Mouse (Mus musculus) limb, embryonic 11.5 days (tissue): ENCODE measurements around the gene Kri1. TPM values are rescaled to one million over a fixed set of nuclear protein-coding genes. Genes with fewer than 3 reads are reported as not detected.

ENCODE experiments used
- ATAC-seq: fragments of 200-750 bp; cut with Nextera tagmentation; 2 replicates; pipeline ENCODE4 v1.8.0; 2017; ENCODE audit warnings: low read depth; ENCODE audit not compliant: insufficient number of reproducible peaks, low FRiP score, low TSS enrichment
- DNase-seq: peaks from one replicate; pipeline ENCODE4 v3.0.0-alpha.2; 2015; ENCODE audit warnings: low spot score
- H3K27ac ChIP-seq: fragments of 300-500 bp; sonication (generic); replicated peaks from 2 replicates; pipeline ENCODE4 v1.5.1; 2014; ENCODE audit warnings: low read depth, mild to moderate bottlenecking, low read length
- H3K27me3 ChIP-seq: fragments of 300-500 bp; sonication (generic); 2 replicates; pipeline ENCODE4 v1.6.1; 2014; ENCODE audit warnings: mild to moderate bottlenecking, low read length, mixed read lengths; ENCODE audit not compliant: control insufficient read depth, insufficient read depth
- H3K36me3 ChIP-seq: fragments of 300-500 bp; sonication (generic); 2 replicates; pipeline ENCODE4 v1.6.1; 2014; ENCODE audit warnings: mild to moderate bottlenecking, low read length, moderate library complexity, mixed read lengths; ENCODE audit not compliant: control insufficient read depth, insufficient read depth
- H3K4me1 ChIP-seq: fragments of 300-500 bp; sonication (generic); 2 replicates; pipeline ENCODE4 v1.6.1; 2014; ENCODE audit warnings: low read length, mixed read lengths; ENCODE audit not compliant: control insufficient read depth, insufficient read depth
- H3K4me2 ChIP-seq: fragments of 300-500 bp; sonication (generic); 2 replicates; pipeline ENCODE4 v1.6.1; 2014; ENCODE audit warnings: low read depth, mild to moderate bottlenecking, moderate library complexity; ENCODE audit not compliant: severe bottlenecking
- H3K4me3 ChIP-seq: fragments of 300-500 bp; sonication (generic); 2 replicates; pipeline ENCODE4 v1.5.1; 2014; ENCODE audit warnings: low read depth, low read length
- H3K9ac ChIP-seq: fragments of 300-500 bp; sonication (generic); 2 replicates; pipeline ENCODE4 v1.6.1; 2014; ENCODE audit warnings: mild to moderate bottlenecking, low read length
- H3K9me3 ChIP-seq: fragments of 300-500 bp; sonication (generic); 2 replicates; pipeline ENCODE4 v1.6.1; 2016; ENCODE audit warnings: low read length; ENCODE audit not compliant: control insufficient read depth
- WGBS: fragments of 180-500 bp; shearing (Covaris S2); extraction: QIAGEN DNeasy Blood & Tissue Kit; methylation state at CpG from one replicate; pipeline ENCODE4 v1.1.7; 2014; 5-methylcytosine and 5-hydroxymethylcytosine counted together
- polyA plus RNA-seq: library from polyadenylated mRNA; unstranded; fragments of >200 nt; fragmentation: Nextera tagmentation; extraction: Ambion mirVana; gene quantifications from 2 replicates; pipeline ENCODE4 v1.2.1, GENCODE M21; 2014

Kri1 gene
- polyA plus RNA-seq, 1 experiment from 2014 or later = 14.1 TPM

GRCm38 (mm10) chr9:21251116-21251735 lies 36.5 kb downstream of the Kri1 start:
- H3K27me3 ChIP-seq = peaks cover 45% of the 10 kb centered on the region
- H3K4me3 ChIP-seq = no peak overlapping the region
- H3K4me1 ChIP-seq = peaks cover 12% of the 10 kb centered on the region
- no peak overlapping the region for H3K9ac ChIP-seq
- H3K27ac ChIP-seq = no peak overlapping the region
- DNase-seq (no peak), ATAC-seq (no peak)
- no peaks in the 10 kb centered on the region for H3K36me3 ChIP-seq
- H3K4me2 ChIP-seq = no peak overlapping the region
- H3K9me3 ChIP-seq = no peaks in the 10 kb centered on the region
- 37% methylated on average over 13 of the region's 13 CpGs for WGBS

- 42% methylated on average over 2 of the region's 2 CpGs for WGBS
- Histone ChIP-seq H3K27me3 (peaks cover 52% of the 10 kb centered on the region), H3K4me3 (no peak overlapping the region), H3K36me3 (no peaks in the 10 kb centered on the region), H3K4me2 (no peak overlapping the region), H3K27ac (no peak overlapping the region), H3K4me1 (peaks cover 12% of the 10 kb centered on the region), H3K9me3 (no peaks in the 10 kb centered on the region), H3K9ac (no peak overlapping the region)
- ATAC-seq = no peak
- no peak for DNase-seq
Measured at GRCm38 (mm10) chr9:21250509-21250908, 37.3 kb downstream of the Kri1 start.

- Histone ChIP-seq H3K4me1 (peaks cover 15% of the 10 kb centered on the region), H3K27me3 (peaks cover 59% of the 10 kb centered on the region), H3K9ac (no peak overlapping the region), H3K36me3 (no peaks in the 10 kb centered on the region), H3K4me2 (no peak overlapping the region), H3K27ac (no peak overlapping the region), H3K9me3 (no peaks in the 10 kb centered on the region), H3K4me3 (no peak overlapping the region)
- no peak for DNase-seq
- no peak for ATAC-seq
- WGBS = 17% methylated on average over 17 of the region's 17 CpGs
Measured at GRCm38 (mm10) chr9:21249629-21250508, 37.9 kb downstream of the Kri1 start.

GRCm38 (mm10) chr9:21248326-21248725 lies 39.4 kb downstream of the Kri1 start, which contains the start of gene S1pr5:
Gene S1pr5 (minus strand): TSS chr9:21248443.
- 2% methylated on average over 29 of the region's 30 CpGs for WGBS

GRCm38 (mm10) chr9:21246342-21246741 lies 41.4 kb downstream of the Kri1 start:
- DNase-seq (no peak), ATAC-seq (no peak)
- Histone ChIP-seq H3K27me3 (peaks cover 83% of the 10 kb centered on the region), H3K27ac (no peak overlapping the region), H3K4me2 (no peak overlapping the region), H3K4me1 (peaks cover 21% of the 10 kb centered on the region), H3K9me3 (no peaks in the 10 kb centered on the region), H3K36me3 (no peaks in the 10 kb centered on the region), H3K9ac (no peak overlapping the region), H3K4me3 (no peak overlapping the region)
- WGBS = 70% methylated on average over 1 of the region's 1 CpGs

More at GRCm38 (mm10) chr9:21248326-21248725, 39.4 kb downstream of the Kri1 start, which contains the start of gene S1pr5:
- Histone ChIP-seq H3K9me3 (no peaks in the 10 kb centered on the region), H3K27me3 (peaks cover 74% of the 10 kb centered on the region), H3K27ac (no peak within 1 kb of the TSS), H3K4me3 (peak within 1 kb of the TSS; percentile 16; the same call in 1 of the 2 replicates), H3K9ac (no peak within 1 kb of the TSS), H3K36me3 (no peaks in the 10 kb centered on the region), H3K4me2 (peak within 1 kb of the TSS; percentile 33), H3K4me1 (peaks cover 22% of the 10 kb centered on the region)
- DNase-seq (peak; percentile 40), ATAC-seq (no peak)

- Histone ChIP-seq H3K9ac (peak overlapping the region; percentile 47), H3K4me2 (peak overlapping the region; percentile 77), H3K4me3 (peak overlapping the region; percentile 45), H3K9me3 (no peaks in the 10 kb centered on the region), H3K4me1 (peaks cover 16% of the 10 kb centered on the region), H3K36me3 (no peaks in the 10 kb centered on the region), H3K27ac (no peak overlapping the region), H3K27me3 (peaks cover 72% of the 10 kb centered on the region)
- 3% methylated on average over 16 of the region's 16 CpGs for WGBS
- ATAC-seq (no peak), DNase-seq (no peak)
Measured at GRCm38 (mm10) chr9:21245113-21245487, 42.7 kb downstream of the Kri1 start.

- ATAC-seq (no peak; the same call in 1 of the 2 replicates), DNase-seq (peak; percentile 70)
- Histone ChIP-seq H3K27ac (no peak overlapping the region), H3K4me1 (peaks cover 16% of the 10 kb centered on the region), H3K27me3 (peaks cover 67% of the 10 kb centered on the region), H3K36me3 (no peaks in the 10 kb centered on the region), H3K9ac (peak overlapping the region; percentile 47), H3K4me3 (peak overlapping the region; percentile 45), H3K4me2 (peak overlapping the region; percentile 77), H3K9me3 (no peaks in the 10 kb centered on the region)
- WGBS = 1% methylated on average over 72 of the region's 72 CpGs
Measured at GRCm38 (mm10) chr9:21244428-21245112, 43.2 kb downstream of the Kri1 start.

GRCm38 (mm10) chr9:21243826-21244427 lies 43.8 kb downstream of the Kri1 start:
- H3K27me3 ChIP-seq = peaks cover 60% of the 10 kb centered on the region
- H3K4me3 ChIP-seq = peak overlapping the region; percentile 45
- DNase-seq = peak; percentile 42
- peak overlapping the region; percentile 77 for H3K4me2 ChIP-seq
- H3K4me1 ChIP-seq = peaks cover 16% of the 10 kb centered on the region
- no peak for ATAC-seq
- no peak overlapping the region for H3K27ac ChIP-seq
- no peak overlapping the region for H3K9ac ChIP-seq
- no peaks in the 10 kb centered on the region for H3K9me3 ChIP-seq
- WGBS = 19% methylated on average over 42 of the region's 42 CpGs
- no peaks in the 10 kb centered on the region for H3K36me3 ChIP-seq
